Mouse (Mus musculus) heart, adult 11 months (tissue): Measurements from ENCODE around the gene Fos.

Source experiments
- DNase-seq: peaks from one replicate; pipeline ENCODE4 v3.0.0; 2022

The Fos gene

GRCm38 (mm10) chr12:85487545-85488141 is 14.0 kb downstream of the Fos start:
- peak; percentile 97 for DNase-seq

DNA sequence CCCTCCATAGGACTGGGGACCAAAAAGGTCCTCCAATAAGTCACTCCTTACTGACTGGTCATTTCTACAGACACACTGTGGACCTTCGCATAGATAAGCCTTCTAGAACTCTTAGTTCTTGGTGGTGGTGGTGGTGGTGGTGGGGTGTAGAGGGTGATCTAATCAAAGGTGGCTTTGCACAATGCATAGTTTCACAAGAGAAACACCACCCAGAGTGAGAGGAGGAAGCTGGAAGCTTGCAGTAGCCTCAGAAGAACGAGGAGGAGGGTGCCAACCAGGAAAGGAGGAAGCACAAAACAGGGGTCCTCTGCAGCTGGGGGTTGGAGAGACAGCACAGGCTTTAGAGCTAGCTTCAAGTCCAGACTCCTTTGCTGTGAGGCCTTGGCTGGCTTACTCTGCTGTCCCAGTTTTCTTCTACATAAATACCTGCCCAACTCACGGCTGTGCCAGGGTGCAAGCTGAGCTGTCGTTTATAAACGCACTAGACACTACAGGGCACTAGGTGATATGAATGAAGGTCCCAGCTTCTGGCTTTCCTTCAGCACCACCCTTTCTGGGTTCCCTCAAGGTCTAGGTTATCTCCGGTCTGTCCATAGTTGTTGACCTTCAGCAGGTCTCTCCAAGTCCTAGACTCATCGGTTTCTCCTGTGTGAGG is 15.7 kb downstream of the Fos start:
- peak; percentile 93 for DNase-seq

- peak; percentile 91 for DNase-seq
Measured at GRCm38 (mm10) chr12:85490096-85490820, 16.6 kb downstream of the Fos start.

GRCm38 (mm10) chr12:85490991-85491390 is 17.3 kb downstream of the Fos start:
- no peak for DNase-seq

DNA sequence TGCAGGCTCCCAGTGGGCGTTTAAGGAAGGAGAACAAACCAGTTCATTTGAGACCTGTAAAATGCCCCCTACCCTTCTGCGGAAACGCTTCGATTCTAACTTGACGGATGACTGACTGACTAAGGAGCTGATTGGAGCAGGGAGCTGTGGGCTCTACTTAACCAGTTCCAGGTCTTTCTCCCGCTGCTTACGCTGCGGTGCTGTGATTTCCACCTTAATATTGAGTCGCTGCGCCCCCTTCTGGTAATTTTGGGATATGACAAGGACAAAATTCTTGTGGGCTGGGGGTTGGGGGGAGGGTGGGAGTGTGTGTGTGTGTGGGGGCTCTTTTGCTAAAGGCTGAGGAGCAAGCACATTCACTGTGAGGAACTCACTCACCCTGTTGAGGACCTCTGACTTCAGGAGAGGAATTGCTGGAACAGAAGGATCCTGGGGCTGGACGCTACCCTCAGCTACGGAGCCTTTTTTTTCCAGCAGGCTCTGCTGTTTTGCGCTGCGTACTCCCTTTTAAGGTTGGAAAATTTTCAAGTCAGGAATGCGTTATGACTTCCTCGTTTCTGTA is 18.5 kb downstream of the Fos start:
- DNase-seq, result peak; percentile 95

DNA sequence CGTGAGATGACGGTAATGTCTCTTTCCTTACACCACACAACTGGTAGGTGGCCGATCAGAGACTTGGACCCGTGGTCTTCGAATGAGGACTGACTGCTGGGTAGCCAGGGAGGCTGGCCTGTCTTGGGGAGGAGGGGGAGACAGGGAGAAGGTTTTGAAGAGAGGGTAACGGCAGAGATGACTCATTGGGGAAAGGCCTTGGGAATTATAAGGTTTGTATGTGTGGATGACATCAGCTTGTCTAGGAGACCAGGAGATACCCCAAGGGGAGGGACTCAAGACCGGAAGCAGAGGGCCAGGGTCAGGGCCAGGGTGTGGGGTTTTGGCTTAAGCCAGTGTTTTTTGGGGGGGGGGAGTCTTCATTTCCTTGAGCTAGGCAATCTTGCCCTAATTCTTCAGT is 22.6 kb downstream of the Fos start:
- peak; percentile 82 for DNase-seq

GRCm38 (mm10) chr12:85496755-85497154 is 23.1 kb downstream of the Fos start:
- peak; percentile 92 for DNase-seq

DNA sequence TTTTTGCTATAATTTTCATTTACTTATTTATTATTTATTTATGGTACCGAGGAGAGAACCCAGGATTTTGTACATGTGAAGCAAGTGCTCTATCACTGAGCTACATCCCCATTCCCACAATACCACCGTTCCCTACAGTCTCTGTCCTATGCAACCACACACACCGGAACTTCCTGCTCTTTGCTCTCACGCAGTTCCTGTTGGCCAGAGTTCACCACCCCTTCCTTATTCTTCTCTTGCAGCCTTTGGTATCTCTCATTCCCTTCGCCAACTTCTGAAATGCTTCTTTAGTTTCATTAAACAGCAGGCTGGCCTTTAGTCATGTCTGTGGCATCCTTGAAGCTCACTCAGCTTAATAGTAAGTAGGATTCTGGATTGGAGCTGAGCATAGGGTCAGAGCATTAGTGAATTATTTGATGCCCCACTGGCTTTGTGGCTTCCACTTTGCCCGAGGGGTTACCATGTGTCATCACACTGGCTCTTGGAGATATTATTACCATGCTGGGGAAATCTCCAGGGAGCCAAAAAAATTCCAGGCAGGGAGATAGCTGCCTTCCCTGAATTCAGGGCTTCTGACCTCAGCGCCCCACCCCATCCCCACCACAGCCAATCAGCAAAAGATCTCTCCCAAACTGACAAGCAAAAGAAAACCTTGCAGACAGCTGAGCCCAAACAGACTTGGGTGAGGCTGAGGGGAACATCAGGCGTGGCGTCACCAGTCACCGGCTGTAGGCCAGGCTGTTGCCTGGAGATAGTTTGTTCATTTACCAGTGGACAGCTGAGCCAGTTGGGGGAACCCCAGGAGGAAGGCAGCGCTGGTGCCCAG is 23.8 kb downstream of the Fos start:
- DNase-seq, result peak; percentile 97

GRCm38 (mm10) chr12:85499001-85499400 is 25.3 kb downstream of the Fos start:
- DNase-seq, result peak; percentile 63

- no peak for DNase-seq
Measured at GRCm38 (mm10) chr12:85502682-85503081, 29.0 kb downstream of the Fos start.

DNA sequence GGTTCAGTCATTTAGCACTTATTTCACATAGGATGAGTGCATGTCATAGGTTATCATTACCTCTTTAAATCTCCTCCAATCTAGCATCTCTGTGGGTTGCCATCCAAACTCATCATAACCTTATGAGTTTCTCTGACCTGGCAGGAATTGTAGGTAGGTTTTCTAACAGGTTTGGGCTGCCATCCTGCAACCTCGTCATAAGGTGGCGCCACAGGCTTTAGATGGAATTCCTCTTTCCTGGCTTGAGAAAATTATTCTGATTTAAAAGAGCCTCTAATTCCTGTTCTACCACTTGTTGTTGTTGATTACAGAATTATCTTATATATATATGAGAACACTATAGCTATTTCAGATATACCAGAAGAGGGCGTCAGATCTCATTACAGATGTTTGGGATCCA is 34.5 kb downstream of the Fos start:
- DNase-seq, result peak; percentile 76

DNA sequence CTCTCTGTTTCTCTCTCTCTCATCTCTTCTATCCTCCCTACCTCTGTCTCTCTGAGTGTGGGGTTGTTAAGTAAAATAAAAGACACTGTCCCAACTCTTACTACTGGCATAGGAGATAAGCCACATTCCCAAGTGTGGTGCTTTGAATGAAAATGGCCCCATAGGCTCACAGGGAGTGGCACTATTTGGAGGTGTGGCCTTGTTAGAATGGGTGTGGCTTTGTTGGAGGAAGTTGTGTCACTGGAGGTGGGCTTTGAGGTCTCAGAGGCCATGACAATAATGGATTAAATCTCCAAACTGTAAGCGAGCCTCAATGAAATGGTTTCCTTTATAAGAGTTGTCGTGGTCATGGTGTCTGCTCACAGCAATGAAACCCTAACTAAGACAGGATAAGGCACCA is 36.3 kb downstream of the Fos start:
- DNase-seq, result no peak

- DNase-seq, result peak; percentile 77
Measured at GRCm38 (mm10) chr12:85513789-85514447, 40.2 kb downstream of the Fos start.

DNA sequence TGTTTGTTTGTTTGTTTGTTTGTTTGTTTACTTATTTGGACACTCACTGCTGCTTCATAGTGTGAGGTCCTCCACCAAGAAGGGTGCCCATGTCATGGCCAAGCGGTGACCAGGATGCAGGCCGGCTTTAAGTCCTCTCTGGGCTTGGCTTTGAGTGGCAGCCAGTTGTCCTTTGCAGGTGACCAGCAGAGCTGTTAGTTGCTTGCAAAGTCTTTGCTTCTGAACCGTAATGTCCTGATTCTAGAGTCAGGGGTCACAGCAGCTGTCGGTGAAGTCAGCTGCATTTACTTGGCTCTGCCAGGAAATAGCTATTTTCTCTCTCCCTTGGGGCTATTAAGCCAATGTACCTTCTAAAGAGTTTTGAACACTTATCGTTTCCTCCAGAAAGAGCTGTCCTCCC is 41.3 kb downstream of the Fos start:
- DNase-seq, result peak; percentile 81

DNA sequence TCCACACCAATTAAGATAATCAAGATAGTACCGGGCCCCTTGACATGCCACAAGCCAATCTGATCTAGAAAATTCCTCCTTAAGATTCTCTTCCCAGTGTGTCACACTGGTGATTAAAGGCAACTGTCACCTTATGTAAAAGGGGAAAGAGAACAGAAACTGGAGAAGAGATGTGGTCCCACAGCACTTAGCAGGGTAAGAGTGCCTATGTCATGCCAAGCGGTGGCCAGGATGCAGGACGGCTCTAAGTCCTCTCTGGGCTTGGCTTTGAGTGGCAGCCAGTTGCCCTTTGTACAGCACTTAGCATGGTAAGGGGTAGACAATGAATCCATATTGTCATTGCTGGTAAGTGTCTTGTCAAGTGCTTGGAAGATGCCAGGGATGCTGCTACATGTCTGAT is 42.2 kb downstream of the Fos start:
- DNase-seq, result peak; percentile 61

- DNase-seq, result peak; percentile 83
Measured at GRCm38 (mm10) chr12:85517339-85517738, 43.6 kb downstream of the Fos start.

GRCm38 (mm10) chr12:85518009-85518408 is 44.3 kb downstream of the Fos start:
- peak; percentile 81 for DNase-seq

GRCm38 (mm10) chr12:85519553-85519952 is 45.9 kb downstream of the Fos start:
- DNase-seq, result peak; percentile 76

- peak; percentile 81 for DNase-seq
Measured at GRCm38 (mm10) chr12:85521101-85521500, 47.4 kb downstream of the Fos start.

GRCm38 (mm10) chr12:85521673-85522072 is 48.0 kb downstream of the Fos start:
- peak; percentile 93 for DNase-seq

DNA sequence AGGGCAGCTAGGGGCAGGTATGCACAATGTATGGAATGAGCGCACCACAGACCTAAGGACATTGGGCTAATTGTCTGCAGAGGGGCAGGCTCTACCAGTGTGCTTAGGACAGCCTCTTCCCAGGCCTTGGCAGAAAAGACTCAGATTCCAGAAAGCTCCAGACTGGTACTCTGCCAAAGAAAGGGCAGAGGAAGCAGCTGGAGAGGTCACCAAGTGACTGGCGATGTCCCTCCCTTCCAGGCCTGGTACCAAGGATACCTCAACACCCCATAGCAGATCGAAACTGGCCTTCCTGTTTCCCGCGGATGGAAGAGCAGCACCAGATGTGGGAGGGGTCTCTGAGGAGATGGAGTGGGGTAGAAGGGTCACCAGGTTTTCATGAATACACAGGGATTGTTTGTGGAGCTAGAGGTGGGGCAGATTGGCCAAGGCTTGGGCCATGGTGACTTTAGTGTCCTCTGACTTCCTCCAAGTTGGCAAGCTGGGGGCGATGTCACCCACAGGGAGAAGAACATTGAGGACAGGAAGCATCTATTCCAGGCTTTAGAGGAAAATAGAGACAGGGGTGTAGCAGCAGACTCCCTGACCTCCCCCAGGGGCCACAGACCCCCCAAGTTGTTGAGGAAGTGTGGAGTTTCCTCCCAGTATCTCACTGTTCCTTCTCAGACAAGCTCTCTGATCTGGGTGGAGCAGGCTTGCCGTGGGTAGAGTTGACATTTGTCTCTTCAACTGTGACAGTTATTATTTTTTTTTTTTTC is 49.1 kb downstream of the Fos start:
- DNase-seq, result peak; percentile 95
